Mouse (Mus musculus): Measurements from ENCODE around the gene Gm10563. TPM values are rescaled to one million over a fixed set of nuclear protein-coding genes. Genes with fewer than 3 reads are reported as not detected.

The Gm10563 gene
- polyA plus RNA-seq, 1 experiment from 2014 or later = not detected

DNA sequence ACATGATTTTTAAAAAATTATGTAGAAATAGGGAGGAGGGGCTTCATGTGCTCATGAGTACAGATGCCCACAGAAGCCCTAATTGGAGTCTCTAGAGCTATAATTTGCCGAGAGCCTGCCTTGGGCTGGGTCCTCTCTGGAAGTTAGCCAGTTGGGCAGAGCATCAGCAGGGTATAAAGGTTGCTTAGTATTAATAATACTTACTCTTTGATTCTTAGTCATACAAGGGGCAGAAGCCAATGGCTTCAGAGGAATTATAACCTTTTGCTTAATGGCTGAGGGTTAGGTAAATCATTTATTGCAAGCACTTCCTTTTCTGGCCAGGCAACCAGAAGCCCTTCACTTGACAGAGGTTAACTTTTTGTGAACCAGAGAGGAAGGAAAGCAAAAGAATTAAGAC is 1.7 kb downstream of the Gm10563 start:
- ATAC-seq (replicated peaks; ENCODE audit: low FRiP score, low TSS enrichment, low read depth) = no peak
- WGBS = 81% methylated on average over 1 of the region's 1 CpGs
- H3K36me3 ChIP-seq (ENCODE audit: control insufficient read depth, insufficient read depth, low read length) = peaks cover 80% of the 10 kb centered on the region

GRCm38 (mm10) chr4:155635766-155636499 is 9.3 kb downstream of the Gm10563 start:
- no peak overlapping the region for H3K4me3 ChIP-seq (ENCODE audit: low read depth, low read length)
- DNase-seq (ENCODE audit: low spot score) (no peak), ATAC-seq (replicated peaks; ENCODE audit: low FRiP score, low TSS enrichment, low read depth) (0 out of 2 replicates have a peak, but pooled peaks have one; percentile 43)
- H3K4me2 ChIP-seq (ENCODE audit: low read length) = no peak overlapping the region
- H3K36me3 ChIP-seq (ENCODE audit: control insufficient read depth, insufficient read depth, low read length) = peaks cover 89% of the 10 kb centered on the region
- H3K9me3 ChIP-seq (ENCODE audit: control insufficient read depth, low read length) = no peaks in the 10 kb centered on the region
- H3K27me3 ChIP-seq (replicated peaks; ENCODE audit: control insufficient read depth, insufficient read depth, low read length) = no peaks in the 10 kb centered on the region
- no peaks in the 10 kb centered on the region for H3K4me1 ChIP-seq (replicated peaks; ENCODE audit: control insufficient read depth, insufficient read depth, low read length)
- no peak overlapping the region for H3K27ac ChIP-seq (ENCODE audit: low read depth)
- H3K9ac ChIP-seq (ENCODE audit: low read length) = no peak overlapping the region

More for the DNA sequence above, 1.7 kb downstream of the Gm10563 start:
- Histone ChIP-seq H3K4me3 (ENCODE audit: low read depth, low read length) (no peak overlapping the region), H3K27ac (ENCODE audit: low read depth) (no peak overlapping the region), H3K9me3 (ENCODE audit: control insufficient read depth, low read length) (no peaks in the 10 kb centered on the region), H3K27me3 (replicated peaks; ENCODE audit: control insufficient read depth, insufficient read depth, low read length) (no peaks in the 10 kb centered on the region), H3K9ac (ENCODE audit: low read length) (no peak overlapping the region), H3K4me1 (replicated peaks; ENCODE audit: control insufficient read depth, insufficient read depth, low read length) (no peaks in the 10 kb centered on the region), H3K4me2 (ENCODE audit: low read length) (no peak overlapping the region)
- DNase-seq (ENCODE audit: low spot score) = no peak

DNA sequence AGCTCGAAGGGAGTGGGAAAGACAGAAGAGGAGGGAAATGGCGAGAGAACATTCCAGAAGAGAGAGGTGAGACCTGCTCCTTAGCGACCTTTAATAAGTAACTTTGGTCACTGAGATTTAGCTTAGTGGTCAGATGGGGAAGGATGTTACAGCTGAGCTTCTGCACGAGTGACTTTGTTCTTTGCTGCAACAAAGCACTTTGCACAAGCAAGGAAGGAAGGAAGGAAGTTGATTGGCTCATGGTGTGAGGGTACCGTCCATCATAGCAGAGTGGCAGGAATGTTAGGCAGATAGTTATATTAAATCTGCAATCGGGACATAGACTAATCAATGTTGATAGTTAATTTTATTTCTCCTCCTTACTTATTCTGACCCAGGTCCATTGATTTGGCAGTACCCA is 14.9 kb downstream of the Gm10563 start:
- no peak for ATAC-seq (replicated peaks; ENCODE audit: low FRiP score, low TSS enrichment, low read depth)
- Histone ChIP-seq H3K36me3 (ENCODE audit: control insufficient read depth, insufficient read depth, low read length) (peaks cover 80% of the 10 kb centered on the region), H3K9me3 (ENCODE audit: control insufficient read depth, low read length) (no peaks in the 10 kb centered on the region), H3K4me3 (ENCODE audit: low read depth, low read length) (no peak overlapping the region), H3K9ac (ENCODE audit: low read length) (no peak overlapping the region), H3K4me1 (replicated peaks; ENCODE audit: control insufficient read depth, insufficient read depth, low read length) (no peaks in the 10 kb centered on the region), H3K27ac (ENCODE audit: low read depth) (no peak overlapping the region), H3K27me3 (replicated peaks; ENCODE audit: control insufficient read depth, insufficient read depth, low read length) (no peaks in the 10 kb centered on the region), H3K4me2 (ENCODE audit: low read length) (no peak overlapping the region)
- WGBS = 90% methylated on average over 6 of the region's 6 CpGs
- DNase-seq (ENCODE audit: low spot score) = no peak

DNA sequence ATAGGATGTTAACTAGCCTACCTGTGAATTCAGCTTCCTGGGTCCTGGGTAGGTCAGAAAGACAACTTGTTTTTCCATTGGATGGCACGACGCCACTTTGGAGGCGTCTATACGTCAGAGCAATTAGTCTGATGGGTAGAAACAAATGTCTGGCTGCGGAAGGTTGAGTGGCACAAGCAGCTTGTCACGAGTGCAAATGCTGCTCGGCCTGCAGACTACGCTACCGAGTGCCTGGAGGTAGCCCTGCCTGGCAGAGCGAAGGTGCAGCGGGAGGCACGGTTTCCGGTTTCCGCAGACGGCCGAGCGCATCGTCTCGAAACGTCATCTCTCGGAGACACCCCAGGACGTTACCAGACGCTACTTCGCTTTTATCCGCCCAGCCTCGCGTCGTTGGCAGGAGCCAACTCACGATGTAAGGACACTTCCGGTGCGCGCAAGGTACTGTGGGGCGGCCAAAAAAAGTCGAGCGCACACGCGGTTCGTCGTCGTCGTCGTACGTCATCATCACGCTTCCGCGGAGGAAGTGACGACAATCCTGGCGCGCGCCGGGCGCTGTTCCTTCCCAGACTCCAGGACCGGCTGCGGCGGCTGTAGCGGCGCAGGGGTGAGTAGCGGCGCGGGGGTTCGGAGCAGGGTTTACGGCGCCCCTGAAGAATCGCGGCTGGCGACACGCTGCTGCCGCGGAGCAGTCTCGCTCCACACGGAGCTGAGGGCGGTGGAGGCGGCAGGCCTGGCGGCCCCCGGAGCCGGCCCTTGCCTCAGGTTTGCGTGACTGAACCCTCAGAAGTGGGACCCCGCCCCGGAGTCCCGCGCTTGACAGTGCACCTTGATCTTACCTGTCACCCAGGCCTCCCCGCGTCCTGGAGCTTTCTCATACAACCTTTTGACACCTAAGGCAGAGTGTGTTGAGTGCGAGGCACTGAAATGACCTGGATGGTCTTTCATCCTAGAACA is 20.6 kb downstream of the Gm10563 start, which contains the start of gene Cdk11b:
Gene Cdk11b, plus strand, starts transcription at position 517 of the 954 bp plus-strand sequence.
- peak; percentile 100 for ATAC-seq (replicated peaks; ENCODE audit: low FRiP score, low TSS enrichment, low read depth)

GRCm38 (mm10) chr4:155618321-155618720 is 26.9 kb downstream of the Gm10563 start:
- WGBS = 92% methylated on average over 5 of the region's 5 CpGs
- Histone ChIP-seq H3K4me2 (ENCODE audit: low read length) (no peak overlapping the region), H3K36me3 (ENCODE audit: control insufficient read depth, insufficient read depth, low read length) (peaks cover 73% of the 10 kb centered on the region), H3K9ac (ENCODE audit: low read length) (no peak overlapping the region), H3K27ac (ENCODE audit: low read depth) (no peak overlapping the region), H3K4me1 (replicated peaks; ENCODE audit: control insufficient read depth, insufficient read depth, low read length) (no peaks in the 10 kb centered on the region), H3K9me3 (ENCODE audit: control insufficient read depth, low read length) (no peaks in the 10 kb centered on the region), H3K4me3 (ENCODE audit: low read depth, low read length) (no peak overlapping the region), H3K27me3 (replicated peaks; ENCODE audit: control insufficient read depth, insufficient read depth, low read length) (no peaks in the 10 kb centered on the region)
- ATAC-seq (replicated peaks; ENCODE audit: low FRiP score, low TSS enrichment, low read depth) = no peak
- DNase-seq (ENCODE audit: low spot score) = no peak

More for the DNA sequence above, 20.6 kb downstream of the Gm10563 start, which contains the start of gene Cdk11b:
- Histone ChIP-seq H3K27ac (ENCODE audit: low read depth) (peak within 1 kb of the TSS; percentile 90), H3K27me3 (replicated peaks; ENCODE audit: control insufficient read depth, insufficient read depth, low read length) (no peaks in the 10 kb centered on the region), H3K36me3 (ENCODE audit: control insufficient read depth, insufficient read depth, low read length) (peaks cover 50% of the 10 kb centered on the region), H3K4me3 (ENCODE audit: low read depth, low read length) (peak within 1 kb of the TSS; percentile 95), H3K4me2 (ENCODE audit: low read length) (peak within 1 kb of the TSS; percentile 98), H3K4me1 (replicated peaks; ENCODE audit: control insufficient read depth, insufficient read depth, low read length) (peaks cover 3% of the 10 kb centered on the region; the same call in 1 of the 2 replicates), H3K9me3 (ENCODE audit: control insufficient read depth, low read length) (no peaks in the 10 kb centered on the region), H3K9ac (ENCODE audit: low read length) (peak within 1 kb of the TSS; percentile 79)
- WGBS = under 1% methylated on average over 84 of the region's 84 CpGs
- DNase-seq (ENCODE audit: low spot score) = peak; percentile 96

- H3K36me3 ChIP-seq (ENCODE audit: control insufficient read depth, insufficient read depth, low read length) = peaks cover 76% of the 10 kb centered on the region
- H3K4me2 ChIP-seq (ENCODE audit: low read length) = no peak overlapping the region
- DNase-seq (ENCODE audit: low spot score) = no peak
- 92% methylated on average over 3 of the region's 3 CpGs for WGBS
- no peak for ATAC-seq (replicated peaks; ENCODE audit: low FRiP score, low TSS enrichment, low read depth)
- H3K9ac ChIP-seq (ENCODE audit: low read length) = no peak overlapping the region
- no peak overlapping the region for H3K4me3 ChIP-seq (ENCODE audit: low read depth, low read length)
- H3K27ac ChIP-seq (ENCODE audit: low read depth) = no peak overlapping the region
- no peaks in the 10 kb centered on the region for H3K4me1 ChIP-seq (replicated peaks; ENCODE audit: control insufficient read depth, insufficient read depth, low read length)
- no peaks in the 10 kb centered on the region for H3K27me3 ChIP-seq (replicated peaks; ENCODE audit: control insufficient read depth, insufficient read depth, low read length)
- H3K9me3 ChIP-seq (ENCODE audit: control insufficient read depth, low read length) = no peaks in the 10 kb centered on the region
These were observed 31.9 kb downstream of the Gm10563 start for GRCm38 (mm10) chr4:155613264-155613663.

DNA sequence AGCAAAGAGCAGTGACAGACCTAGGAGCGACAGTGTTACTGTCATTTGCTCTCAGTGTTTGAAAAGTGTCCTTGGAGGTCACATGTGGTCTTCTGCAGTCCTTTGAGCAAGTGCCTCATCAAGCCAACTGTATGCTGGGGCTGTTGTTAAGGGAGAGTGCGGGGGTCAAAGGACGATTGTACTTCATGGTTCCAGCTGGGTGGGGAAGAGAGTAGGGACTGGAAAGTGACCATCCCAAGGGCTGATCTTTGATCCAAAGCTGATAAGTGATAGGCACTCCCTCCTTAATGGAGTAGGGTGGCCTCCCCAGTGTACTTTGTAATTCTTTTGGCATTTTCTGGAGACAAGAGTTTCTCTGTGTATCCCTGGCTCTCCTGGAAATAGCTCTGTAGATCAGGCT is 33.3 kb downstream of the Gm10563 start:
- peaks cover 62% of the 10 kb centered on the region for H3K36me3 ChIP-seq (ENCODE audit: control insufficient read depth, insufficient read depth, low read length)
- 94% methylated on average over 3 of the region's 3 CpGs for WGBS
- H3K9me3 ChIP-seq (ENCODE audit: control insufficient read depth, low read length) = no peaks in the 10 kb centered on the region
- no peaks in the 10 kb centered on the region for H3K27me3 ChIP-seq (replicated peaks; ENCODE audit: control insufficient read depth, insufficient read depth, low read length)
- H3K4me2 ChIP-seq (ENCODE audit: low read length) = no peak overlapping the region
- no peak overlapping the region for H3K4me3 ChIP-seq (ENCODE audit: low read depth, low read length)
- no peak for ATAC-seq (replicated peaks; ENCODE audit: low FRiP score, low TSS enrichment, low read depth)
- no peaks in the 10 kb centered on the region for H3K4me1 ChIP-seq (replicated peaks; ENCODE audit: control insufficient read depth, insufficient read depth, low read length)
- no peak overlapping the region for H3K9ac ChIP-seq (ENCODE audit: low read length)
- H3K27ac ChIP-seq (ENCODE audit: low read depth) = no peak overlapping the region
- no peak for DNase-seq (ENCODE audit: low spot score)

DNA sequence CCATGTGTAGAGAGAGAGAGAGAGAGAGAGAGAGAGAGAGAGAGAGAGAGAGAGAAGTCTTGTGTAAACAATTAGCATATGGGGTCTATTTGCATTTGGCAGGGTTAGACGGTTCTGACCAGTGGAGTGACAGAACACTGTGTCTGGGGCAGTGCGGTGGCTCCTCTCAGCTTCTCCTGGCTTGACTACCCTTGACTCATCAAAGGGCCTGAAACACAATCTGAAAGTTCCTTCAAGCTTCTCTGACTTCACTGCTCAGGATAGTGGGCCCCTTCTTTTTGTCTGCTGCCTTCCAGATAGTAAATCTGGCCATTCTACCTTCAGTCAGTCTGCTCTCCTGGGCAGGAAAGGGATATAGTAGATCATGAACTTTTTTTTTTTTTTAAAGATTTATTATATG is 38.4 kb downstream of the Gm10563 start:
- no peak for ATAC-seq (replicated peaks; ENCODE audit: low FRiP score, low TSS enrichment, low read depth)
- DNase-seq (ENCODE audit: low spot score) = no peak
- H3K4me3 ChIP-seq (ENCODE audit: low read depth, low read length) = no peak overlapping the region
- H3K36me3 ChIP-seq (ENCODE audit: control insufficient read depth, insufficient read depth, low read length) = peaks cover 26% of the 10 kb centered on the region
- H3K4me2 ChIP-seq (ENCODE audit: low read length) = no peak overlapping the region
- 64% methylated on average over 2 of the region's 2 CpGs for WGBS
- H3K9me3 ChIP-seq (ENCODE audit: control insufficient read depth, low read length) = no peaks in the 10 kb centered on the region
- H3K27ac ChIP-seq (ENCODE audit: low read depth) = no peak overlapping the region
- H3K4me1 ChIP-seq (replicated peaks; ENCODE audit: control insufficient read depth, insufficient read depth, low read length) = peaks cover 3% of the 10 kb centered on the region; the same call in 1 of the 2 replicates
- H3K9ac ChIP-seq (ENCODE audit: low read length) = no peak overlapping the region
- no peaks in the 10 kb centered on the region for H3K27me3 ChIP-seq (replicated peaks; ENCODE audit: control insufficient read depth, insufficient read depth, low read length)
